Mouse (Mus musculus) MEL (cell line): ENCODE results near the gene Dapl1.

ENCODE experiments used
- GATA1 ChIP-seq: IDR thresholded peaks from 2 replicates; pipeline ENCODE4 v1.6.1; 2011; ENCODE audit warnings: low read depth, low read length, improper control_type of control experiment
- POLR2A ChIP-seq, 2 experiments: IDR thresholded peaks; 2 replicates each; pipeline ENCODE4 v1.6.1; 2011 to 2012; ENCODE audit warnings: low read length in 2 of 2, mild to moderate bottlenecking in 2 of 2, control low read depth in 1 of 2, improper control_type of control experiment in 1 of 2, low read depth in 1 of 2, moderate library complexity in 1 of 2; ENCODE audit not compliant: control insufficient read depth in 1 of 2, insufficient read depth in 1 of 2, poor library complexity in 1 of 2
- RAD21 ChIP-seq: IDR thresholded peaks from 2 replicates; pipeline ENCODE4 v1.6.1; 2011; ENCODE audit warnings: mild to moderate bottlenecking, low read depth, low read length, improper control_type of control experiment
- TBP ChIP-seq: IDR thresholded peaks from 2 replicates; pipeline ENCODE4 v1.8.0; 2011; ENCODE audit warnings: low read depth, low read length, improper control_type of control experiment

DNA sequence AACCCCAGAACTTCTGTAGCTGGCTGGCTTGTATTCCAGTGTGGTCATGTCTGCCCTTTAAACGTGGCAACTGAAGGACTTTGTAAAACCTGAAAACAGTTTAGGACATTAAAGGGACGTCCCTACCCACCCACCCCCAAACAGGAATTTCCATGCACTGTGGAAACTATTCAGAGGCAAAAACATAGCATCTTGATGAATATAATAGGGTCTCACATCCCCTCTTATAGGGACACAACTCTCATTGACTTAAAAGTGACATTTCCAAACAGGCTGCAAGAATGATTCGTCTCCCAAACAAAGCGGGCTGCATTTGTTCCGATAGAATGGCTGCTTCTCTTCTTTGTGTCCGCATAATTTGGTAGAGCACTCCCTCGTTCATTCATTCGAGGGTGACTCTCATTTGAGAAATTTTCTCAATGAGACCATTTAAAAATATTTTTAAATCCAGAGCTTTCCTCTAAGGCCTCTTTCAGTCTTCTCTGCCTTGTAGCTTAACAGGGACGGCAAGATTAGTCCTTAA, 59.2 kb downstream of the Dapl1 start:
- TF ChIP-seq RAD21 (no peak), POLR2A (IDR thresholded peaks at IDR 0.05; ENCODE audit: control insufficient read depth in 1 of 2, insufficient read depth in 1 of 2, low read depth in 1 of 2, low read length in 2 of 2, poor library complexity in 1 of 2) (no peak), GATA1 (no peak), TBP (no peak)
